Mouse (Mus musculus) hindbrain, embryonic 13.5 days (tissue): ENCODE data around the gene L3mbtl3. TPM values are rescaled to one million over a fixed set of nuclear protein-coding genes. Genes with fewer than 3 reads are reported as not detected.

Source experiments
- ATAC-seq: fragments of 200-750 bp; cut with Nextera tagmentation; 2 replicates; pipeline ENCODE4 v1.8.0; 2017; ENCODE audit warnings: moderate TSS enrichment; ENCODE audit not compliant: low FRiP score
- H3K27ac ChIP-seq: fragments of 300-500 bp; sonication (generic); 2 replicates; pipeline ENCODE4 v1.5.1; 2015; ENCODE audit warnings: inconsistent platforms, mild to moderate bottlenecking, moderate library complexity
- H3K27me3 ChIP-seq: fragments of 300-500 bp; sonication (generic); 2 replicates; pipeline ENCODE4 v1.6.1; 2015; ENCODE audit warnings: mild to moderate bottlenecking, inconsistent platforms
- H3K36me3 ChIP-seq: fragments of 300-500 bp; sonication (generic); 2 replicates; pipeline ENCODE4 v1.6.1; 2015; ENCODE audit warnings: mild to moderate bottlenecking, inconsistent platforms
- H3K4me1 ChIP-seq: fragments of 300-500 bp; sonication (generic); replicated peaks from 2 replicates; pipeline ENCODE4 v1.6.1; 2015; ENCODE audit warnings: inconsistent platforms
- H3K4me2 ChIP-seq: fragments of 300-500 bp; sonication (generic); 2 replicates; pipeline ENCODE4 v1.6.1; 2015; ENCODE audit warnings: inconsistent platforms, mild to moderate bottlenecking, moderate library complexity
- H3K4me3 ChIP-seq: fragments of 300-500 bp; sonication (generic); 2 replicates; pipeline ENCODE4 v1.5.1; 2015; ENCODE audit warnings: mild to moderate bottlenecking, inconsistent platforms
- H3K9ac ChIP-seq: fragments of 300-500 bp; sonication (generic); 2 replicates; pipeline ENCODE4 v1.6.1; 2015; ENCODE audit warnings: mild to moderate bottlenecking, inconsistent platforms
- H3K9me3 ChIP-seq: fragments of 300-500 bp; sonication (generic); 2 replicates; pipeline ENCODE4 v1.6.1; 2016; ENCODE audit warnings: inconsistent platforms
- WGBS: fragments of 180-500 bp; shearing (Covaris S2); methylation state at CpG from one replicate; pipeline ENCODE4 v1.1.7; 2015; 5-methylcytosine and 5-hydroxymethylcytosine counted together
- polyA plus RNA-seq: library from polyadenylated mRNA; unstranded; fragments of >200 nt; fragmentation: Nextera tagmentation; extraction: Ambion mirVana; gene quantifications from 2 replicates; pipeline ENCODE4 v1.2.1, GENCODE M21; 2015

Gene L3mbtl3
- polyA plus RNA-seq, 1 experiment from 2014 or later = 24.3 TPM

DNA sequence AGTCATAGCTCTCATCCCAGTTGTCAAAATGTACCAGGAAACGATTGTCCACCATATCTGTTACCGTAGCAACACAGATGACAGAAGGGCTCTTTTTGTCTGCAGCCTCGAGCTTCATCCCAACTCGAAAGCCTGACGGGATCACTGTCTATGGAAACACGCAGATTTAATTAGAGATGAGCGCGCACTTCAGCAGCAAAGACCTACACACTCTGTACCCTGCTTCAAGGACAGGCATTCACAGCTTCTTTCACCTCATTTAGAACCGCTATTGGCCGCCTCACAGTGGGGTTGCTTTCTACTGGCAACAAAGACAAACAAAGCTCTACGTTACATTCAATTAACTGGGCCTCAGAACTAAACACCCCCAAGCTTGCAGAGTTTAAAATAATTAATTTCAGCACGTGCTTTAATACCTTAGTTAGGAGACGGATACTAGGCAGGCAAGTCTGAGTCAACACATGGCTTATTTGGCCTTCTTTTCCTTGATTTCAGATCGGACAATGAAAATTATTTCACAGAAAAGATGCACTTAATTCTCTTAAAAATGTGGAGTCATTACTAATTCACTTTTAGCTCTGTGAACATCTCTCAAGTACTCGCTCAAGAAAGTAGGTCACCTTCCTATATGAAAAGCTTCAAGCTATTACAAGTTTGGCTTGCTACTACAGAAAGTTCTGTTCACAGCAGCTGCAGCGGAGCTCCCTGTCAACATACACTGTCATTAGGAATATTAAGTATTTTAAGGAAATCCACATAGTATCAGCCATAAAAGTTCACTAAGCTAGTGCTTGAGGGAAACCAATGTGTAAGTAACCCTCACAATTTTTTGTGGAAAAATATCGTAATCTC is 47.9 kb downstream of the L3mbtl3 start:
- Histone ChIP-seq H3K9me3 (no peaks in the 10 kb centered on the region), H3K9ac (no peak overlapping the region), H3K4me1 (peaks cover 23% of the 10 kb centered on the region), H3K27ac (peak overlapping the region; percentile 55), H3K4me3 (no peak overlapping the region), H3K27me3 (no peaks in the 10 kb centered on the region), H3K36me3 (peaks cover 28% of the 10 kb centered on the region), H3K4me2 (peak overlapping the region; percentile 18; the same call in 1 of the 2 replicates)
- WGBS = 23% methylated on average over 17 of the region's 17 CpGs
- ATAC-seq = peak; percentile 87

DNA sequence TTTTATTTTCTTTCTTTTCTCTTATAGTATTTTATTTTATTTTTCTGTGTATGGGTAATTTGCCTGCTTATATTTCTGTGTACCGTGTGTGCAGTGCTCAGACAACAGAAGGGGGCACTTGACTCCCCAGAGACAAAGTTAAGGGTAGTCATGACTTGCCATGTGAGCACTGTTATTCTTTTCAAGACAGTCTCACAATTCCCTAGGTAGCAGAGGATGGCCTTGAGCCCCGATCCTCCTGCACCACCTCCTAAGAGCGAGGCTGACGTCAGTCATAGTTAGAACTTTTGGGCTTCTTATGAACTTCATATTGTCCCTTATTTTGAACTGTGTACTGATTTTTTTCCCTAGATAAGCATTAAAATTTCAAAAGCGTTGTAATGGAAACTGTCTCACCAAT is 48.5 kb downstream of the L3mbtl3 start:
- Histone ChIP-seq H3K36me3 (peaks cover 28% of the 10 kb centered on the region), H3K4me3 (no peak overlapping the region), H3K9me3 (no peaks in the 10 kb centered on the region), H3K4me1 (peaks cover 23% of the 10 kb centered on the region), H3K27me3 (no peaks in the 10 kb centered on the region), H3K9ac (no peak overlapping the region), H3K4me2 (0 out of 2 replicates have a peak overlapping the region, but pooled peaks have one; percentile 18), H3K27ac (no peak overlapping the region)
- peak; percentile 61 for ATAC-seq
- 57% methylated on average over 5 of the region's 5 CpGs for WGBS

DNA sequence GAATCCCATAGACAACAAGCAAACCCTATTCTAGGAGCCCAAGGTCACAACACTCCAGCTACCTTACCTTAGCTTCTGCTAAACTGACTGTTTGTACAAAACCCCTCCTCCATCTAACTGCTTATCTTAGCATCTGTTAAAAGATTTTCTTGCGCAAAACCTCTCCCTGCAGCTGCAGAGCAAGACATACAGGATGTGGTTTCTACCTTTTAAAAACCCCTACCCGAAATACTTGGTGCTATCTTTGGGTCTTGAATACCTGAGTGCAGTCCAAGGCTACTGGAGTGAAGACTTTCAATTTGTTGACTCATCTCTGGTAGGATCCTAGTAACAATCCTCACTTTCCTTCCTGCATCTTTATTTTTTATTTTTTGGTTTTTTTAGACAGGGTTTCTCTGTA is 50.5 kb downstream of the L3mbtl3 start:
- WGBS = 91% methylated on average over 2 of the region's 2 CpGs
- peaks cover 31% of the 10 kb centered on the region for H3K36me3 ChIP-seq
- ATAC-seq = no peak
- H3K4me3 ChIP-seq = no peak overlapping the region
- no peaks in the 10 kb centered on the region for H3K27me3 ChIP-seq
- H3K4me1 ChIP-seq = peaks cover 23% of the 10 kb centered on the region
- no peak overlapping the region for H3K9ac ChIP-seq
- no peak overlapping the region for H3K27ac ChIP-seq
- no peaks in the 10 kb centered on the region for H3K9me3 ChIP-seq
- H3K4me2 ChIP-seq = no peak overlapping the region

DNA sequence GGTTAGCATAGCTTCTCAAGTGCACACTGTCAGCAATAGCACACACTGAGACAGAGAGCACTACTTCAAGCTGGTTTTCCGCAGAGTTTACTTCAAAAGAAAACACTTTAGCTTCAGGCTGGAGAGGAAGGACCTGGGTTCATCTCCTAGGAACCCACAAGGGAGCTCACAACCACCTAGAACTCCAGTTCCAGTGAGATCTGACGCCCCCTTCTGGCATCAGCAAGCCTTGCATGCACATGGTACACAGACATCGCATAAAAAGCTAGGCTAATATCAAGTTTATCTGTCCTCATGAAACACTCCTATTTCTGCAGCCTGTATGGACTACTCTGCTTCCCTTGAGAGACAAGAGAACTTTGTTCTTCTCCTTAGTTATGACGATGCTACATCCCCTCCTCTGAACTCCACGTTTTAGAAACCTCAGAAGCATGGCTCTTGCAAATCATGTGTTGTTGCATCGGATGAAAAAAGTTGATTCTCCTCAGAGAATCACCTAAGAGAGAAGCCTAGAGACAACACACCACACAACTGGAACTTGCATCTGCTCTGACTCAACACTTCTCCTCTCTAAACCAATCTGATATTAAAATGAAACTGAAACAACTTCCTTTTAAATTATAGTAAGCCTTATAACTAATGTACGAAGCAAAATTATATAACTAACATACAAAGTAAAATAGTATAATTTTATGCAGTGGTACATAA is 53.3 kb downstream of the L3mbtl3 start:
- peaks cover 41% of the 10 kb centered on the region for H3K36me3 ChIP-seq

DNA sequence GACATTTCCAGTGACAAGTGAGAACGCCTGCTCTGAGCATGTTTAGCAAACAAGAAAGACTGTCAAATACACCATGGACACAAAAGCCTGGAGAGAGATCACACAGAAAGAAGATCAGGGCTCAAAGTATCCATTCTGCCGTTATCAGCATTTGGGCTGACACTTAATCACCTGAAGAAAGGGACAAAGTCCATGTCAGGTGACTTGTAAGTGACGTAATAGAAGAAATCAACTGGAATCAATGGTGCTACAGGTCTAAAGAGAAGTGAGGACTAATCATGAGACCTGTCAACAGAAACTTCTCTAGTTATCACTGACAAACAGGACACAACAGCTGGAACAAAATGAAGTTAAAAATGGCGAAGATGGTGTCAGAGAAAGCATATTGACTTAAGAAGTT is 55.1 kb downstream of the L3mbtl3 start:
- H3K4me3 ChIP-seq = no peak overlapping the region
- ATAC-seq = no peak
- no peak overlapping the region for H3K4me2 ChIP-seq
- H3K27me3 ChIP-seq = no peaks in the 10 kb centered on the region
- H3K27ac ChIP-seq = no peak overlapping the region
- 93% methylated on average over 4 of the region's 4 CpGs for WGBS
- no peak overlapping the region for H3K9ac ChIP-seq
- H3K36me3 ChIP-seq = peaks cover 40% of the 10 kb centered on the region
- H3K9me3 ChIP-seq = no peaks in the 10 kb centered on the region
- no peaks in the 10 kb centered on the region for H3K4me1 ChIP-seq

More for the DNA sequence above, 53.3 kb downstream of the L3mbtl3 start:
- H3K27ac ChIP-seq = no peak overlapping the region
- H3K4me2 ChIP-seq = no peak overlapping the region
- H3K4me1 ChIP-seq = peaks cover 4% of the 10 kb centered on the region
- no peak overlapping the region for H3K9ac ChIP-seq
- H3K27me3 ChIP-seq = no peaks in the 10 kb centered on the region
- no peak overlapping the region for H3K4me3 ChIP-seq
- no peaks in the 10 kb centered on the region for H3K9me3 ChIP-seq
- no peak for ATAC-seq
- 81% methylated on average over 7 of the region's 7 CpGs for WGBS

DNA sequence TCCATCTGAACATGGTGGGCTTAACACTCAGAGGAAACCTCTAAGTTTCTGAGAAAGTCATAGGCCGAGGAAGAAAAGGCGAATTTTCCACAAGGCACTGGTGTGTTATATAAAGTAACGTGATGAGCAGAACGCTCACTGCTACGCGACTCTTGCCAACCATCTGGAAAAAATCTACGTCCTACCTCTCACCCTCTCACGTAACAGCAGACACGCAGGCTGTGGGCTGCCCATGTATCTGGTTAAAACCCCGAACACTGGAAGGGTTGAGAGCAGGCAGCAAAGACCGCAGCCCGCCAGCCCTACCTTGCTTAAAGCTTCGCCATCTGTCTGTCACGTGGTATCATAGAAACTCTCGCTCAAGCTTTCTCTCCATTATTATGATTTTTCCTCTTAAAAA is 61.4 kb downstream of the L3mbtl3 start:
- no peaks in the 10 kb centered on the region for H3K9me3 ChIP-seq
- no peak overlapping the region for H3K4me2 ChIP-seq
- no peaks in the 10 kb centered on the region for H3K27me3 ChIP-seq
- H3K27ac ChIP-seq = no peak overlapping the region
- no peak for ATAC-seq
- no peak overlapping the region for H3K4me3 ChIP-seq
- no peak overlapping the region for H3K9ac ChIP-seq
- H3K36me3 ChIP-seq = peaks cover 58% of the 10 kb centered on the region
- WGBS = 92% methylated on average over 15 of the region's 15 CpGs
- no peaks in the 10 kb centered on the region for H3K4me1 ChIP-seq

DNA sequence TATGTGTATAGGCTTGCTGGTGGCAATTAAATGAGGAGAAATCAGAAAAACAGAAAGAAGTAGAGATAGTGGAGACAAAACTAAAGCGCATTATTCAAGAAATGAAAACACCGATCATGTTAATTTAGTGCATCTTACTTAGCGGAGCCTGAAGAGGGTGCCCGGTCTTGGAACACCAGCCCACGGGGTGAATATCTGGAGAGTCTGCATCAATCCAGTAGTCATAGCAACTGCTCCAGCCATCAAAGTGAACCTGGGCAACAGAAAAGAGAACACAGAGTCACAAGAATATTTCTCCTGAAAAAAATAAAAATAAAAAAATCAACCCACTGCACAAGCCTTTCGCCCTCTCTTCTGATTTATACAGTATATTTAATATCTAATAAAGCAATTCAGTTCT is 72.3 kb downstream of the L3mbtl3 start:
- Histone ChIP-seq H3K36me3 (peaks cover 40% of the 10 kb centered on the region), H3K9me3 (no peaks in the 10 kb centered on the region), H3K4me3 (no peak overlapping the region), H3K4me1 (no peaks in the 10 kb centered on the region), H3K9ac (no peak overlapping the region), H3K27ac (no peak overlapping the region), H3K4me2 (no peak overlapping the region), H3K27me3 (no peaks in the 10 kb centered on the region)
- WGBS = 90% methylated on average over 6 of the region's 6 CpGs
- ATAC-seq = no peak

DNA sequence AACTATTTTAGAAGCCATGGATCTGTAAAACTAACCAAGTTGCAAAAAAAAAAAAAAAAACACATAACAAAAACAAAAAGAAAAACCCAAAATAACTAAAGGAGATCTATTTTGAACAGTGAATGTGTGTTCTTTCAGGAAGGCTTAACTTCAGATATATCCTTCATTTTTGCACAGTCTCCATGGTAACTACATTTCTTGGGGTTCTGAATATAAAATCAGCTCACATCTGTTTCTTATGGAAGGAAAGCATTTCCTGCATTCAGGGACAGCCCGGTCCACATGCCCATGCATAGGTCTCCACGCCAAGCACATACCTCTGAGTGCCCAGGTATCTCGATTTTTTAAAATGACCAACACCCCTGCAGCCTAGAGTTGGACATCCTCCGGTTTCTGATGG is 73.4 kb downstream of the L3mbtl3 start:
- no peak for ATAC-seq
- H3K27me3 ChIP-seq = no peaks in the 10 kb centered on the region

DNA sequence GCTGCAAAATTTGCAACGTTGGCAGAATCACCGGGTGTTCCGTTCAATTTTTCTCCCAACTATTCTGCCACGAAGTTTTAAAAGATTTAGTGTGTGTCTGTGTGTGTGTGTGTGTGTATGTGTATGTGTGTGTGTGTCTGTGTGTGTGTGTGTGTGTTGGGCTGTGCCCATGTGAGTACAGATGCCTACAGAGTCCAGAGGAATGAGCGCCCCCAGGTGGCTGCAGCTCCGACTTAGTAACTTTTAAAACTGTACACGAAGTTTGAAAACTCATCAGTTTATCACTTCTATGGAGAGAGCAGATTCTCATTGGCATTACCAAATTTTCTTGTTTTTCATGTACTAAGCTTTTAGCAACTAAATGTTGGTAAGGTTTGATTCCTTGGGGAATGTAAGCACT is 78.1 kb downstream of the L3mbtl3 start:
- no peaks in the 10 kb centered on the region for H3K27me3 ChIP-seq
- no peak for ATAC-seq
- WGBS = 92% methylated on average over 7 of the region's 7 CpGs
- peaks cover 39% of the 10 kb centered on the region for H3K36me3 ChIP-seq
- no peak overlapping the region for H3K4me2 ChIP-seq
- no peak overlapping the region for H3K4me3 ChIP-seq
- no peaks in the 10 kb centered on the region for H3K9me3 ChIP-seq
- no peak overlapping the region for H3K9ac ChIP-seq
- no peaks in the 10 kb centered on the region for H3K4me1 ChIP-seq
- H3K27ac ChIP-seq = no peak overlapping the region

More for the DNA sequence above, 73.4 kb downstream of the L3mbtl3 start:
- Histone ChIP-seq H3K4me3 (no peak overlapping the region), H3K4me1 (no peaks in the 10 kb centered on the region), H3K27ac (no peak overlapping the region), H3K4me2 (no peak overlapping the region), H3K36me3 (peaks cover 31% of the 10 kb centered on the region), H3K9me3 (no peaks in the 10 kb centered on the region), H3K9ac (no peak overlapping the region)
- WGBS = 95% methylated on average over 4 of the region's 4 CpGs

DNA sequence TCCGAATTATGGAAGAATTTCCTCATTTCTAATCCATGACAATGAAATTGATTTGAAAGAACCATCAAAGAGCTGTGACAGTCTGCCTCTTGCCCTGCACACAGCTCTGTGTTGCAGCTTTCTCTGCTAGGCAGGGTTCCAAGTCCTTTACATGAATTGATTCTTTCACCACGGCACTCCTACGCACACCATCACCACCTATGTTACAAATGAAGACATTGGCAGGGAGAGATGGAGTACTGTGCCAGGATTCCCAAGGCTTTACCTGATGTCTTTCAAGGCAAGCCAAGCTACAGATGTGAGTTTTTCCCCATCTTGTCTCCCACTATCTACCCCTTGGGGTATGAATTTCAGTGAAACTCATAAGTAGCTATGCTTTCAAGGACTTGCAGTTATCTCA is 78.6 kb downstream of the L3mbtl3 start:
- Histone ChIP-seq H3K9ac (no peak overlapping the region), H3K9me3 (no peaks in the 10 kb centered on the region), H3K4me1 (no peaks in the 10 kb centered on the region), H3K36me3 (peaks cover 39% of the 10 kb centered on the region), H3K4me2 (no peak overlapping the region), H3K4me3 (no peak overlapping the region), H3K27me3 (no peaks in the 10 kb centered on the region), H3K27ac (no peak overlapping the region)
- 75% methylated on average over 3 of the region's 3 CpGs for WGBS
- no peak for ATAC-seq

DNA sequence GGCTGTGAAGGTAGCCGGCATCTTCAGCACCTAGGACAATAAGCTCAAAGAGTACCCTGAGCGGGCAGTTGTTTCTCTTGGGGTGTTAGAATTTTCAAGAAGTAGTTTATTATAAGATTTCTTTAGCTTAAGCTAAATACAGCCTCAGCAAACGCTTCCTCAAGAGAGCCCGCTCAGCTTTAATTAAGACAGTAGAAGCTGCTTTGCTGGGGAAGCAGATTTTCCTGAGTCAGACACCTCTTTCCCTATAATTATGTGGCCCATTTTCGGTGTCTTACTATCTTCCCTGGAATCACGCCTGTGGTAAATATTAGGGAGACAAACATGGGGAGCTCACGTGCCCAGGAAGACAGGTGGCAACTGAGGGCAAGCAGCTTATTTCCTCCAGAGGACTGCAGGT is 88.6 kb downstream of the L3mbtl3 start:
- H3K27me3 ChIP-seq = no peaks in the 10 kb centered on the region
- 93% methylated on average over 7 of the region's 7 CpGs for WGBS
- ATAC-seq = no peak
- H3K9me3 ChIP-seq = no peaks in the 10 kb centered on the region
- H3K27ac ChIP-seq = no peak overlapping the region
- H3K36me3 ChIP-seq = peaks cover 29% of the 10 kb centered on the region
- H3K4me2 ChIP-seq = no peak overlapping the region
- H3K9ac ChIP-seq = no peak overlapping the region
- 0 out of 2 replicates have a peak, but pooled peaks cover 3% of the 10 kb centered on the region for H3K4me1 ChIP-seq
- no peak overlapping the region for H3K4me3 ChIP-seq

DNA sequence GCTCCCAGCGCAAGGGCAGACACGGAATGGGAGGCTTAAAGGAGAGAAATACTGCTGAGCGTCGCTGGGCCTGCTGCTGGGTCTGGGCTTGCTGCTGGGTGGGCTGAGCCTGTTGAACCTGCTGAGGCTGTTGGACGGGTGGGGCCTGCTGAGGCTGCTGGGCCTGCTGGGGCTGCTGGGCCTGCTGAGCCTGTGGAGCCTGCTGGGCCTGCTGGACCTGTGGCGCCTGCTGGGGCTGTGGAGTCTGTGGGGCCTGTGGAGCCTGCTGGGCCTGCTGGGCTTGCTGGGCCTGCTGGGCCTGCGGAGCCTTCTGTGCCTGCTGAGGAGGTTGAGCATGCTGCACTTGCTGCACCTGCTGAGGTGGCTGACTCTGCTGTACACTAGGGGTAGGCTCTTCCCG is 95.8 kb downstream of the L3mbtl3 start:
- no peaks in the 10 kb centered on the region for H3K9me3 ChIP-seq
- H3K4me1 ChIP-seq = no peaks in the 10 kb centered on the region
- no peak overlapping the region for H3K27ac ChIP-seq
- WGBS = 70% methylated on average over 8 of the region's 8 CpGs
- no peak for ATAC-seq
- H3K36me3 ChIP-seq = peaks cover 52% of the 10 kb centered on the region
- H3K4me3 ChIP-seq = no peak overlapping the region
- H3K27me3 ChIP-seq = no peaks in the 10 kb centered on the region
- H3K9ac ChIP-seq = no peak overlapping the region
- no peak overlapping the region for H3K4me2 ChIP-seq
